Mouse (Mus musculus) embryonic fibroblast, embryonic 13.5 days (primary cell): Measurements from ENCODE around the gene Emsy. TPM values are rescaled to one million over a fixed set of nuclear protein-coding genes. Genes with fewer than 3 reads are reported as not detected.

Experiments
- H3K27ac ChIP-seq: 2 replicates; pipeline ENCODE4 v1.5.1; 2012; ENCODE audit warnings: low read length, control low read depth, inconsistent platforms; ENCODE audit not compliant: insufficient read depth
- H3K4me1 ChIP-seq: 2 replicates; pipeline ENCODE4 v1.6.1; 2011; ENCODE audit warnings: low read length; ENCODE audit not compliant: control insufficient read depth, insufficient read depth
- H3K4me3 ChIP-seq: 2 replicates; pipeline ENCODE4 v1.5.1; 2011; ENCODE audit warnings: mild to moderate bottlenecking, control low read depth, low read length; ENCODE audit not compliant: insufficient read depth
- CTCF ChIP-seq: IDR thresholded peaks from 2 replicates; pipeline ENCODE4 v1.5.1; 2011; ENCODE audit warnings: mild to moderate bottlenecking, control low read depth, low read length, moderate library complexity, borderline replicate concordance; ENCODE audit not compliant: insufficient read depth
- POLR2A ChIP-seq: IDR thresholded peaks from 2 replicates; pipeline ENCODE4 v1.6.1; 2011; ENCODE audit warnings: low read depth, mild to moderate bottlenecking, control low read depth, low read length, moderate library complexity
- polyA plus RNA-seq: library from polyadenylated mRNA; stranded (reverse); fragments of >200 nt; gene quantifications from 2 replicates; pipeline ENCODE4 v1.2.4, GENCODE M21; 2011; ENCODE audit warnings: low read depth; ENCODE audit not compliant: missing spikeins, insufficient read length

The Emsy gene
- polyA plus RNA-seq, 1 experiment: 58.6 TPM

DNA sequence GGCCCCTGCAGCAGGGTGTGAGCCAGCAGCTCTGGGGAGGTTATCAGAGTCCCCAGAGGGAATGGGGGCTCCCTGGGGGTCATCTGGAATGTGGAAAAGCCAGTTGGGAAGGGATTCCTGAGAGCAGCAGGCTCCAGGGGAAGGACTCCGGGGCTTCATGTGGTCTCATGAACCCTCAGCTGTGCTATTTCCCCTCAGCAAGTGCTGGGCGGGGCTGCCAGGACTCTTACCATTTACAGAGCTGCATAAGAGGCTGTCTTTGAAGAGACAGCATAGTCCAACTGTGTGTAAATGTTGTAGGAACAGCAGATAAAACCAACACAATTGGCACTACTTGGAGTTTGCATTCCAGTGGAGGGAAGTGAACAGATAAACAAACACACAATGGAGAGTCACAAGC is 106.0 kb downstream of the Emsy start:
- no peak overlapping the region for H3K4me3 ChIP-seq
- peaks cover 3% of the 10 kb centered on the region; the same call in 1 of the 2 replicates for H3K4me1 ChIP-seq
- no peak for TF ChIP-seq CTCF
- TF ChIP-seq POLR2A: no peak
- H3K27ac ChIP-seq: no peak overlapping the region

DNA sequence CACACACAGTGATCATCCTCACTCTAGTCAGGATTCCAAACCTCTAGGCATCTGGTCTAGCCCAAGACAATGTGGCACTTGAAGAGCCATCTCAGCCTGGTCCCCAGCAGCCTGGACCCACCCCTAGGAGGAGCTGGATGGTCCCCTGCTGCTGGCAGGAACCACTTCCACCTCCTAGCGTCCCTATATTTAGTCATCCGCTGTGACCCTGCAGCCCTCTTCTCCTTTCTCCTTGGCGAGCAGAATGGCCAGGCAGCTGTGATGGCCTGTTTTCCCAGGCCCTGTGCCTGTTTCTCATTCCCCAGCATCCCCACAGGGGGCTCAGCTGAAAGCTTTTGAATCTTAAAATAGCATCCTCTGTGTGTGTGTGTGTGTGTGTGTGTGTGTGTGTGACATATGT is 107.7 kb downstream of the Emsy start:
- Histone ChIP-seq H3K4me3 (no peak overlapping the region), H3K27ac (no peak overlapping the region), H3K4me1 (peaks cover 3% of the 10 kb centered on the region; the same call in 1 of the 2 replicates)
- TF ChIP-seq CTCF: no peak
- no peak for TF ChIP-seq POLR2A

- H3K27ac ChIP-seq: peak overlapping the region; percentile 28; the same call in 1 of the 2 replicates
- H3K4me3 ChIP-seq: no peak overlapping the region
- peaks cover 10% of the 10 kb centered on the region for H3K4me1 ChIP-seq
- TF ChIP-seq CTCF (no peak), POLR2A (no peak)
Observed at GRCm38 (mm10) chr7:98544556-98544955, 112.0 kb downstream of the Emsy start.

DNA sequence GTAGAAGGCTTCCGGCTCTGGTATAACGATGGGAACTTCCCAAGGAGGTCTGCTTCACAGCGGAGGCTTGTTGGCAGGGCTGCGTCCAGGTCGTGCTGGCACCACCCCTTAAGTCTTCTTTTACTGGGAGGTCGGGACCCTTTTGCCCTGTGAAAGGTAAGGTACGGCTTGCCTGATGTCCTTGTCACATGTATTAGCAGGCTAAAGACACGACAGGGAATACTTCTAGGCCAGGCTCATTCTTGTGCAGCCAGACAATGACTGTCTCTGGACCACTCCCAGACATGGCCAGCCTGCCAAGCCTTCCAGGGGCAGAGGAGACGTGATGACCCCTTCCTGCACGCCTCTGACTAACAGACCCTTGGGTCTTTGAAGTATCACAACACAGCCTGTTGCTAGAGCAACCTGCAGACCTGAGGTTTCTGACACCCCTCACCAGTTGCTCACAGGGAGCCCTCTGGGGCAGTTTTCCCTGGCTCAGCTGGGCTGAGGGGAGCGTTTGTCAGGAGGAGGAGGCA is 112.7 kb downstream of the Emsy start:
- peak overlapping the region; percentile 64 for H3K27ac ChIP-seq
- H3K4me3 ChIP-seq: no peak overlapping the region
- TF ChIP-seq POLR2A: no peak
- TF ChIP-seq CTCF: no peak
- H3K4me1 ChIP-seq: peaks cover 10% of the 10 kb centered on the region

DNA sequence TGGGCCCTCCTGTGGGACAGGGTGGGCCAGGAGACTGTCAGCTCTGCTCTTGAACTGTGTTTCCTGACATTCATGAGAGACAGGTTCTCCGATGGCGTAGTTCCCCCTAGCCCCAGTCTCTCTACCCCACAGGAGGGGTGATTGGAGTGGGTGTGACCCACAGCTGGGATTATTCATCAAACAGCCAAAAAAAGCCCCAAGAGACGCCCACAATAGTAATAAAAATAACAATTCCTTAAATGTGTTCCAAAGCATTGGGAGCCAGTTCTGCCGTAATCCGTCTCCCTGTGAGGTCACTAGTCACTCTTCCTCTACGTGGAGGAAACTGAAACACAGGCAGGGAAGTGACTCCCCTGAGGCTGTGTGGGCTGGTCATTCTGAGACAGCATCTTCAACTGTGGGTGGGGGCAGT is 113.8 kb downstream of the Emsy start:
- Histone ChIP-seq H3K4me1 (peaks cover 7% of the 10 kb centered on the region), H3K4me3 (no peak overlapping the region), H3K27ac (peak overlapping the region; percentile 99)
- TF ChIP-seq POLR2A (no peak), CTCF (no peak)

GRCm38 (mm10) chr7:98542267-98542666 is 114.3 kb downstream of the Emsy start:
- no peak for TF ChIP-seq POLR2A
- TF ChIP-seq CTCF: no peak

GRCm38 (mm10) chr7:98541564-98541963 is 115.0 kb downstream of the Emsy start:
- peaks cover 7% of the 10 kb centered on the region for H3K4me1 ChIP-seq
- H3K4me3 ChIP-seq: no peak overlapping the region
- TF ChIP-seq CTCF (no peak), POLR2A (no peak)
- H3K27ac ChIP-seq: peak overlapping the region; percentile 99

More at GRCm38 (mm10) chr7:98542267-98542666, 114.3 kb downstream of the Emsy start:
- H3K27ac ChIP-seq: peak overlapping the region; percentile 99
- H3K4me1 ChIP-seq: peaks cover 7% of the 10 kb centered on the region
- no peak overlapping the region for H3K4me3 ChIP-seq

DNA sequence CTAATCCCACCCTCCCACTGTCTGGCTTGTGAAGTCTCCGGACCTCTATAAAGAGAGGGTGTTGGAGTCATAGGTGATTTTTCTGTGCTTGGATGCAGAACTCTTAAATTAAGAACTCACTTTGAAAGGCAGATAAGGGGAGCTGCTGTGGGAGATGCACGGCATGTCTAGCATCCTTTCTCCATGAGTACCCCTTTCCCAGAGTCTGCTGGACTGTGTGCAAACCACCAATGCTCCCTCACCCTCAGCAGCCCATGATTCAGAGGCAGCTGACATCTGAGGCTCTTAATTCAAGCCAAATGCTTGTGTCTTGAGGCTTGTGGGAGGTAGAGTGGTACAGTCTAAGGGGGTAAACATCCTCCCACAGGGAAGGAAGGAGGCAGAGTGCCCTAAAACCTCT is 115.7 kb downstream of the Emsy start:
- H3K4me1 ChIP-seq: peaks cover 7% of the 10 kb centered on the region
- no peak overlapping the region for H3K4me3 ChIP-seq
- no peak for TF ChIP-seq POLR2A
- TF ChIP-seq CTCF: no peak
- peak overlapping the region; percentile 99 for H3K27ac ChIP-seq

DNA sequence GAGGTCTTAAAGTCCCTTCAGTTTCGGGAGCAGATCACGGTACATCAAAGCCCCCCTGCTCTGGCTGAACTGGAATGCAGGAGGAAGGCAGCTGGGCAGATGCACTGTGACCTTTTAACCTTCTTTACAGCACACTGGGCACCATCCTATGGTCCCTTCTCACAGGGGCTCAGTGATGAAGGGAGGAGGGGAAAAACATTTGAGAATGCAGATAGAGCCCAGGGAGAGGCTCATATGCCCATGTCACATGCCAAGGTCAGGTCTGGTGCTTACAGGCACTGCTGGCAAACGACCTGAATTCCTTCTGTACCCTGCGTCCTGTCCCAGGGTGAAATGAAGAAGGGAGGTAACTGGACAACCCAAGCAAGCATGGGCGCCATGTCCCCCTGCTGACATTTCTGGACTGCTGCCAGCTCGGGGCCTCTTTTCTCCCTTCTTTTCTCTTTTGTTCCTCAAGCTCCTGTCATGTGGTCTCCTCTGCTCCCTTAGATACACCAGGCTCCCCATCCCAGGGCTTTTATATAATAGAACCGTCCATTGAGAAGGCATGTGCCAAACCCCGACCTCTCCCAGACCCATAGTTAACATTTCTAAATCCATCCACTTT is 118.5 kb downstream of the Emsy start:
- H3K4me3 ChIP-seq: no peak overlapping the region
- H3K27ac ChIP-seq: no peak overlapping the region
- peaks cover 7% of the 10 kb centered on the region for H3K4me1 ChIP-seq
- TF ChIP-seq CTCF: no peak
- TF ChIP-seq POLR2A: no peak

DNA sequence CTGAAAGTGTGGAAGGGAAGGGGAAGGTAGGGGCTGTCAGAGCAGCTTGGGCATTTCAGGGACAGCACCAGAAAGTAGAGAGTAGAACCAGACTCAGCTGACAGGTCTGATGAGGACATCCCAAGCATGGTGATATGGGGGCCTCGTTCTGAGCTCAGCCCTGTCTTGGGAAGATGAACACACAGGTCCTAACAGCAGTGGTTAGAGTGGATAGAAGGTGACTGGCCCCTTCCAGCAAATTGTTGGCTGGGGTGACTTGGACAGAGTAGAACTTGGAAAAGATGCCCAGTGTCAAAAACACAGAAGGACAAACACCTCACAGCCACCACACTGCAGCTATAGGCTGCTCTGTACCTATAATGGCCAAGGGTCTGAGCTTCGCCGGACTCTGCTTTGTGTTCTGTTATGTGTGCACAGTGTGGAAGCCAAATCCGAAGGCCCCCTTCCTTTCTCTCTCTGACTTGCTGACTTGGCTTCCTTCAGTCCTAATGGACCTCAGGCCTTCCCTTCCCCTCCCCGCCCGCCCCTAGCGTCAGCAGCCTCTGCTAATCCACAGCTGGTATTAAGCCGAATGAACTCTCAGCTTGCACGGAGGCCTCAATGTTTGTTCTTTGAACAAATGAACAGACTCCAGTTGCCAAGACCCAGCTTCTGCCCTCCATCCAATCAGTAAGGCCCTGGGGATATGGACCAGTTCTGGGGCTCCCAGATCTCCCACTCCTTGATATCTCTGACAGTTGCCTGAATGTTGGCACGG is 119.2 kb downstream of the Emsy start:
- TF ChIP-seq CTCF (no peak), POLR2A (no peak)
- Histone ChIP-seq H3K4me3 (no peak overlapping the region), H3K27ac (no peak overlapping the region), H3K4me1 (peaks cover 7% of the 10 kb centered on the region)

Other genes with a start within 250 kb of the Emsy start
- gene Gucy2d, start 216.4 kb downstream of the Emsy start, polyA plus RNA-seq: not detected in 2 replicates
- 95.5 and 220 TPM in 2 replicates for gene Lrrc32, start 167.5 kb downstream of the Emsy start, polyA plus RNA-seq
- 64.4 and 78.2 TPM in 2 replicates for gene Thap12, start 46.3 kb upstream of the Emsy start, polyA plus RNA-seq
- 3.2 and 4.0 TPM in 2 replicates for gene Wnt11, start 178.3 kb upstream of the Emsy start, polyA plus RNA-seq